In genomic region chr10:105288472-105288871, GRCm38 (mm10) we compare ENCODE assay signal across 21 mouse cellular contexts.
DNase-seq lines count a peak whose midpoint lies in the region; TF ChIP-seq lines count a peak whose summit lies in the region.
"Had no signal": no experiment of that assay in that cellular context is flagged by ENCODE, and none has a peak within 500 bp of the region (broad histone marks: within the 10 kb centered on the region; RNA-seq: fewer than 3 reads in every experiment).

No protein-coding gene starts in this region.

- peak; percentile 20 for DNase-seq in cerebellum, adult 9-10 months
- DNase-seq in cerebellum, postnatal 4 days (ENCODE audit: low spot score in 2 of 2): no peak
- no peak for DNase-seq in left cerebral cortex, adult 2 months (ENCODE audit: extremely low spot score in 1 of 2, low spot score in 2 of 2)
- DNase-seq in left cerebral cortex, postnatal 10 days (ENCODE audit: extremely low spot score in 1 of 2, low spot score in 2 of 2): no peak
- no peak for DNase-seq in adrenal gland, adult 2 months
- DNase-seq: adrenal gland, postnatal 14 days; B cell, adult 2 months; cerebellum, adult 18-20 months; cerebellum, postnatal 10 days; cerebellum, postnatal 36 days; forebrain, postnatal 0 days; gastrocnemius, postnatal 10 days; gastrocnemius, postnatal 36 days; heart, adult 2 months had no signal

- H3K4me1 ChIP-seq in cortical plate, adult 2 months (ENCODE audit: control insufficient read depth, insufficient read depth, low read length): peaks cover 3% of the 10 kb centered on the region
- H3K4me1 ChIP-seq: embryonic facial prominence, embryonic 12.5 days; heart, embryonic 10.5 days; hindbrain, embryonic 12.5 days had no signal

- no peak overlapping the region for H3K4me3 ChIP-seq in left cerebral cortex, adult 2 months
- H3K4me3 ChIP-seq in cortical plate, adult 2 months (ENCODE audit: insufficient read depth, low read length): no peak overlapping the region
- H3K4me3 ChIP-seq: embryonic facial prominence, embryonic 12.5 days; embryonic facial prominence, embryonic 15.5 days; heart, adult 2 months; heart, embryonic 10.5 days; heart, embryonic 13.5 days; hindbrain, embryonic 12.5 days; hindbrain, embryonic 15.5 days had no signal

- H3K27ac ChIP-seq in left cerebral cortex, adult 2 months: peak overlapping the region; percentile 83
- H3K27ac ChIP-seq in cortical plate, adult 2 months (ENCODE audit: insufficient read depth, low read length): peak overlapping the region; percentile 67
- H3K27ac ChIP-seq: embryonic facial prominence, embryonic 12.5 days; embryonic facial prominence, embryonic 15.5 days; heart, adult 2 months; heart, embryonic 10.5 days; heart, embryonic 13.5 days; hindbrain, embryonic 12.5 days; hindbrain, embryonic 15.5 days had no signal

- no peak for TF ChIP-seq POLR2A in cortical plate, adult 2 months (IDR thresholded peaks at IDR 0.05; ENCODE audit: extremely low read depth, insufficient read depth, low read length)

- intact Hi-C loops in left cerebral cortex, adult 2 months (cut with DNase I): loop anchor here (1.0 to 5.0 kb wide), 2 partner anchors 96 to 285 kb away; no protein-coding TSS in a partner anchor
- intact Hi-C loops in left cerebral cortex, postnatal 10 days (cut with DNase I): no loop called here

- no peak for TF ChIP-seq CTCF in left cerebral cortex, adult 2 months (IDR thresholded peaks at IDR 0.05)
- no peak for TF ChIP-seq CTCF in cortical plate, adult 2 months (IDR thresholded peaks at IDR 0.05; ENCODE audit: extremely low read depth, insufficient read depth, low read length)
